Mouse (Mus musculus): Measurements from ENCODE around the gene Jmjd4.

Jmjd4 gene

GRCm38 (mm10) chr11:59449741-59450229 is at the start of gene Jmjd4:
Jmjd4 (plus strand) TSS chr11:59450045.
- DNase-seq (ENCODE audit: low spot score in 2 of 2): peak; percentile 87 to 91

GRCm38 (mm10) chr11:59400876-59401275 is 49.0 kb upstream of the Jmjd4 start:
- no peak for DNase-seq (ENCODE audit: low spot score in 2 of 2)

- no peak for DNase-seq (ENCODE audit: low spot score in 2 of 2)
Observed at GRCm38 (mm10) chr11:59405761-59406160, 44.1 kb upstream of the Jmjd4 start.

GRCm38 (mm10) chr11:59410851-59411250 is 39.0 kb upstream of the Jmjd4 start:
- no peak for DNase-seq (ENCODE audit: low spot score in 2 of 2)

GRCm38 (mm10) chr11:59412058-59412457 is 37.8 kb upstream of the Jmjd4 start:
- no peak for DNase-seq (ENCODE audit: low spot score in 2 of 2)

- DNase-seq (ENCODE audit: low spot score in 2 of 2): no peak
Observed at GRCm38 (mm10) chr11:59412999-59413863, 36.6 kb upstream of the Jmjd4 start.

GRCm38 (mm10) chr11:59418708-59419107 is 31.1 kb upstream of the Jmjd4 start:
- DNase-seq (ENCODE audit: low spot score in 2 of 2): no peak

DNA sequence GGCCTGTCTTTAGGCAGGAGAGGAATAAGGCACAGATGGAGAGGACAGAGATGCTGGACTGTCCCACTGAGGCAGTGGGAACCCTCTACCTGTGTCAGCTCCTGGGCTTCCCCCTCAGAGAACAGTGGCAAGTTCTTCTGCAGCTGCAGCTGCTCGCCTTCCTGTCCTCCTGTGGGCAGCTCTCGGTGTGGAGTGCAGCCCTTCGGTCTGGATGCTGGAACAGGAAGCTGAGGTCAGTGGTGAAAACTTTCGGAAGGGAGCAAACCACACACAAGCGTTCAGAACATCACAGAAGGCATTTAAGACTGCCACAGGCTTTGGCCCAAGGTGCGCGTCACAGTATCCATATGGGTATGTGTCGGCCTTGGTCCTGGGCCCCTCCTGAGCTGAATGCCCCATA is 28.4 kb upstream of the Jmjd4 start:
- DNase-seq (ENCODE audit: low spot score in 2 of 2): no peak

- DNase-seq (ENCODE audit: low spot score in 2 of 2): no peak
Observed at GRCm38 (mm10) chr11:59421967-59422366, 27.9 kb upstream of the Jmjd4 start.

DNA sequence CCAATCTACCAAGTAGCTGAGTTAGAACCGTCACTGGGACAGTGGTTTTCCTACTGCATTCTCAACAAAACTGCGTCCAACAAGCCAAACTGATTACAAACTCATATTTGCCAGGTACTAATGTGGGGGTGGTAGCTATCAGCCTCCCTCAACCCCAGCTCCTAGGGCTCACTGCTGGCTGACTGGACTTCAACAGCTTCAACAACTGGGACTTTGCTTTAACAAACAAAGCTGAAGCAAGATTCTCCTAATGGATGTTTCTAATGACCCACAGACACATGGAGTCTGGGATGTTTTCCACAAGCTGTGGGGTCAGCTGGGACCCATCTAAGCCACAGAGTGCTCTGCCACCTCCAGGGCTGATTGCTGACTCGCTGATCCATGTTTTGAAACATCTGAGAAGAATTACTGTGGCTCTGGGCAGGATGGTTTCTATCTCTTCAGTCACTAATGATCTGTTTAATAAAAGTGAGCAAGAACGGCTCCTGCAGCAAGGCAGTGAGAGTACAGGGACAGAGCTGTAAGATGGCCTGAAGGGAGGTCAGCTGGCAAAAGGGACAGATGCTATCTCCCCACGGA is 26.7 kb upstream of the Jmjd4 start:
- DNase-seq (ENCODE audit: low spot score in 2 of 2): no peak

- DNase-seq (ENCODE audit: low spot score in 2 of 2): no peak
Observed at GRCm38 (mm10) chr11:59425671-59426101, 24.2 kb upstream of the Jmjd4 start.

- no peak for DNase-seq (ENCODE audit: low spot score in 2 of 2)
Observed at GRCm38 (mm10) chr11:59428057-59428660, 21.7 kb upstream of the Jmjd4 start.

GRCm38 (mm10) chr11:59429959-59430358 is 19.9 kb upstream of the Jmjd4 start:
- DNase-seq (ENCODE audit: low spot score in 2 of 2): no peak

GRCm38 (mm10) chr11:59432261-59432660 is 17.6 kb upstream of the Jmjd4 start:
- DNase-seq (ENCODE audit: low spot score in 2 of 2): no peak

DNA sequence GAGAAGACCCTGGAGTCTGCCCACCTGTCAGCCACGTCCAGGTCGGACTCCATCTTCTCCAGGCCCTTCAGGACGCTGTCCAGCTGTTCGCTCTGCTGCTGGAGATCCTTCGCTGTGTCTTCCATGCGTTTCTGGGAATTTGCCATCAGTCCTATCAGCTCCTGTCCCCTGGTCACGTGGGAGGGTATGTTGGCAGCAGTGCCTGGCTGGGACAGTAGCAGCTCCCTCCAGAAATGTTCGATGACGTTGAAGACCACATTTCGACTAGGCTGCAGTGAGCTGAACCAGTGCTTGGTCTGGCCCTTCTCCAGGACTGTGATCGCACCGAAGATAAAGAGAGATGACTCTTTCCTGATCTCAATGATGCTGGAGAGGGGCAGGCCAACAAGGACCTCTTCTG is 11.9 kb upstream of the Jmjd4 start:
- DNase-seq (ENCODE audit: low spot score in 2 of 2): no peak

GRCm38 (mm10) chr11:59443102-59443501 is 6.7 kb upstream of the Jmjd4 start:
- no peak for DNase-seq (ENCODE audit: low spot score in 2 of 2)

DNA sequence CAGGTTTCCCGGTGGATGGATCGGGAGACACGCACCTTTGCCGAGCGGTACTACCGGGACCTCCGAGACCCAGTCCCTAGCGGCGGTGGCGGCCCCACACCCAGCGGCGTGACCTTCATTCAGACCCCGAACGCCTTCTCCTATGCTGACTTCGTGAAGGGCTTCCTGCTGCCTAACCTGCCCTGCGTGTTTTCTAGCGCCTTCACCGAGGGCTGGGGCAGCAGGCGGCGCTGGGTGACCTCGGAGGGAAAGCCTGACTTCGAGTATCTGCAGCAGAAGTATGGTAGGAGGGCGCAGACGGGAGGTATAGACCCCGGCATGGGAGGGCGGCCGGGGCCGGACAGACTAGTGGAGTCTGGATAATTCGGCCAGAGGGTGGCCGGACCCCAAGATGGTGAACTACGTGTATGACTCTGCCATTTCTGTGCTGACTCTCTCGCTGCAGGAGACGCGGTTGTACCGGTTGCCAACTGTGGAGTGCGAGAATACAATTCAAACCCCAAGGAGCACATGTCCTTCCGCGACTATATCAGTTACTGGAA is 456 bp downstream of the Jmjd4 start:
- DNase-seq (ENCODE audit: low spot score in 2 of 2): peak in 1 of 2 experiments; percentile 26

DNA sequence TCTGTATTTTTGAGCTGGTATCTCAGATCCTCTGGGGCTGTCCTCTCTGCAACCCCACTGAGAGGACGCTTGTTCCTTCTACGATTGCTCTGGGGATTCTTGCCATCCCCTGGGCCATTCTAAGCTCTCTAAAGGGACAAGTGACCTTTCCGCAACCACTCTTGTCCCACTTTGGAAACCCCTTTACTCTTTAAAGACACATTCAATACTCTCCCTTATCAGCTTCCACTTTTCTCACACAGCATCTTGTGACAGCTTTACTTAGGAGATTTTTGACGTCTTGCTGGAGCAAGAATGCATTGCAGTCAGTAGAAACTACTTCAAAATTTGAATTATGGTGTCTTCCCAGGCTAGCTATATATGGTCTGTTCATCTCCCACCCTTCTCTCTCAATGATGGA is 1.2 kb downstream of the Jmjd4 start, which contains the start of gene Snap47:
Gene Snap47 (minus strand): TSS at position 101 of the 400 bp plus-strand sequence.
- DNase-seq (ENCODE audit: low spot score in 2 of 2): no peak

DNA sequence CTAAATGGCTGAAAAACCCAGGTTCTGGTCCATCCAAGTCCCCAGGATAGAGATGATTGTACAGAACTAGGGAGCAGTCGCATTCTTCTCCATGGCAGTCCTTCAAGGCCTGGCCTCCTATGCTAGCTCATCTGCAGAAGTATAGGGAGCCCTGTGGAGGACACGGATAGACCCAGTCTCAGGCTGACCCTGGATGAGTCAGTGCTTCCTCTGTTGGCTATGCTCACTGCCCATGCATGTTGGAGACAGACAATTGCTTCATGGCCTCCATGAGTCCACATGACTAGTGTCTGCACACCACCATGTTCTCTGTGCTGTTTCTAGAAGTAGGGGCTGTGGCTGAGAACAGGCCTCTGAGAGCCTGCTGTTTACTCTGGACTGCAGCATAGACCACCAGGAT is 6.5 kb downstream of the Jmjd4 start:
- DNase-seq (ENCODE audit: low spot score in 2 of 2): no peak

DNA sequence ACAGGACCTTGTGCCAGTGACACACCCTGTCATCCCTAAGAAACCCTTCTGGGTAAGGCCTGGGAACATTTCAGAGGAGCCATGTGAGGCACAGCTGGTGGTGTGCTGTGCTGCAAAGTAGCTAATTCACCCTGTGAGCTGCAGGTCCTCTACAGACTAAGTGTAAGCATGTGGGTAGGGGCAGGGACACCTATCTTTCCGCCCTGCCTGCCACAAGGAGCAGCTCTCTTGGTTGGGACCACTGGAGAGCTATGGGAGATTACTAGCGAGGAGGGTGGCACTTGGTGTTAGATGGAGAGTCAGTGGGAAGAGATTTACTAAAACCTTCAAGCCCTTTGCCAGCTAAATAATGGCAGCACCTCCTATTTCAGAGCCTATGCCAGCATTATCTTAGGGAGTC is 7.0 kb downstream of the Jmjd4 start:
- DNase-seq (ENCODE audit: low spot score in 2 of 2): no peak

GRCm38 (mm10) chr11:59458973-59459372 is 9.1 kb downstream of the Jmjd4 start:
- DNase-seq (ENCODE audit: low spot score in 2 of 2): no peak

DNA sequence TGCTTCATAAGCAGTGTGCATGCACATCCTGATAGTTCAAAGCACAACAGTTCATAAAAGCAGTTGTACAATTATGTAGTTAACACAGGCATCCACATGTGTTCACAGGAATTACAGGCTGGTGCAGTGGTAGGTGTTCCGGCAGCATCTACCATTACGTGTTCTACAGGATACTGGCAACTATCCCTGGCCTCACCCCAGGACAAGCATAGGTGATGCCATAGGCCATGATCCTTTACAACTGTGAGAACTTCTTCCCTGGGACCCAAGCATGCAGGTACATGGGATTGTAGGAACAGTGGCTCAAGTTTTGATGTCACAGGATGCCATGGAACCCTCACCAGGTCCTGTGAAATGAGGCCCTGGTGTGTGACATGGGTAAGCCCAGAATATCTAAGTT is 10.6 kb downstream of the Jmjd4 start:
- DNase-seq (ENCODE audit: low spot score in 2 of 2): no peak

All from frontal cortex, postnatal 14 days (tissue).